Mouse (Mus musculus): ENCODE data around the gene Fgf15.

Fgf15 gene

DNA sequence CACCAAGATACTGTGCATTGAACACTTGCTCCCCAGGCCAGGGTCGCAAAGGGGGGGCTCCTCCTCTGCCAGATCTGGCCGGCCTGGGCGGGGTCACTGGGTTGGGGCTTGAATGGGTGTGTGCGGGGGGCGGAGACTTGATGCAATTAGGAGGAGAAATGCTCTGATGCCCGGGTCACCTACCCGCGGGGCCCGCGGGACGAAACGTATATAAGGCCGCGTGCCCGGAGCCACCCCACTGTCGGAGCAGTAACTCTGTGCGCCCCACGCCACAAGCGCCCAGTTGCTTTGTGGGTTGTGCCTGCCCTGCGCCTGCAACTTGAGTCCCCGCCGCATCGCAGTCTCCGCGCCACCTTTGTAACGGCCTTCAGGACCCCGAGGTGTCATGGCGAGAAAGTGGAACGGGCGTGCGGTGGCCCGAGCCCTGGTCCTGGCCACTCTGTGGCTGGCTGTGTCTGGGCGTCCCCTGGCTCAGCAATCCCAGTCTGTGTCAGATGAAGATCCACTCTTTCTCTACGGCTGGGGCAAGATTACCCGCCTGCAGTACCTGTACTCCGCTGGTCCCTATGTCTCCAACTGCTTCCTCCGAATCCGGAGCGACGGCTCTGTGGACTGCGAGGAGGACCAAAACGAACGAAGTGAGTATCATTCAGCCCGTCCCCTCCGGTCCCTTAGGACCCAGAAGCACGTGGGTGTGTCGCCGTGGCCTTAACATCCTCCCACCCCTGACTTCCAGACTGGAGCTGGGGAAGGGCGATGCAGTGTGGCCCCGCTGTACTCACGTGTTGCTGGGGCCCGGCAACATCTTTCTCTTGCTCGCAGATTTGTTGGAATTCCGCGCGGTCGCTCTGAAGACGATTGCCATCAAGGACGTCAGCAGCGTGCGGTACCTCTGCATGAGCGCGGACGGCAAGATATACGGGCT, at the start of gene Fgf15:
Gene Fgf15, plus strand, starts transcription at position 238 of the 925 bp plus-strand sequence.
- no peak for DNase-seq (ENCODE audit: low spot score in 2 of 2)

DNA sequence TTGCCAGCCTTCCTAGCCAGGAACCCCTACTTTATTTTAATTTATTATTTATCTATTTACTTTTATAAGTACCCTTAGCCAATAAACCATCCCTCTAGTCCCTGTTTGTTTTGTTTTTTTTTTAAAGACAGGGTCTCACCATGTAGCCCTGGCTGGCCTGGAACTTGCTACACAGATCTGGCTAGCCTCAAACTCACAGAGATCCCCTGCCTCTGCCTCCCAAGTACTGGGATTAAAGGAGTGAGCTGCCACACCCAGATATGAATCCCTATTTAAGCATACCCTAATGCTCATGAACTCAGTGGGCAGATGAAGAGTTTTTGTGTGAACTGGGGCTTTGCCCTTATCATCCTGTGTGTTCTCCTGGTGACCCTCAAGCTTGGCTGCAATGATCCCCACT, 49.3 kb upstream of the Fgf15 start, which contains the start of gene Fgf4:
Gene Fgf4, plus strand, starts transcription at position 301 of the 400 bp plus-strand sequence.
- DNase-seq (ENCODE audit: low spot score in 2 of 2): no peak

DNA sequence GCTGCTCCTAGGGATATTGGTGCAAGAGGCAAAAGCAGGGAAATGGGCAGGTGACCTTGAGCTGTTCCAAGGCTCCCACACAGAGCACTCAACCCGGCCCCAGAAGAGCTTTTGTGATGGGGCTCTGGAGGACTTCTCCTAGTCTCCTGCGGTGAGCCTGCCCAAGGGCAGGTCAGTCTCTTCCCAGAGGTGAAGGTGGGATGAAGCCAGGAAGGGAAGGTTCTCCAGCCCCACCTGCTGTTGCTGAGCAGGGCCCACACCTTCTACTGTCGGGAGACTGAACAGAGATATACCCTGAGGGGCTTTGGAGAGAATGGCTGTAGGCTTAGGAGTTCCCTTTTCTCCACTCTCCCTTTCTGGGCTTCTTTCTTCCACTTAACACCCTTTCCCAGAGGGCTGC, 45.0 kb upstream of the Fgf15 start:
- DNase-seq (ENCODE audit: low spot score in 2 of 2): no peak

- DNase-seq (ENCODE audit: low spot score in 2 of 2): no peak
Observed at GRCm38 (mm10) chr7:144854966-144855365, 41.4 kb upstream of the Fgf15 start.

DNA sequence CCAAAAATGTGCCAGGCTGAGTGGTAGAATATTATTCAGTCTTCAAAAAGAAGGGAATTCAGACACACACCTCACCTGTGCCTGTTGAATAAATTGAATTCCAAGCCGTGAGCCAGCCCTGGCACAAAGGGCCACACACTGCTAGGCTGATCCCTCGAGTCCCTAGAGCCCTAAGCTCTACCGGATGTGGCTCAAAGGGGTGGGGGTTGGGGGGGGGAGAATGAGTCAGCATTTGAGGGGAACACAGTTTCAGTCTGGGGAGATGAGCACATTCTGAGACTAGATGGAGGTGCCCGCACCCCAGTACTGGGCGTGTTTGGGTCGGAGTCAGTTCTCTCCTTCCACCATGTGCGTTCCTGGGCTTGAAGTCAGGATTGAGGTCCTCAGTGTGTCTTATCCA, 39.2 kb upstream of the Fgf15 start:
- DNase-seq (ENCODE audit: low spot score in 2 of 2): no peak

- no peak for DNase-seq (ENCODE audit: low spot score in 2 of 2)
Observed at GRCm38 (mm10) chr7:144857826-144858342, 38.4 kb upstream of the Fgf15 start.

DNA sequence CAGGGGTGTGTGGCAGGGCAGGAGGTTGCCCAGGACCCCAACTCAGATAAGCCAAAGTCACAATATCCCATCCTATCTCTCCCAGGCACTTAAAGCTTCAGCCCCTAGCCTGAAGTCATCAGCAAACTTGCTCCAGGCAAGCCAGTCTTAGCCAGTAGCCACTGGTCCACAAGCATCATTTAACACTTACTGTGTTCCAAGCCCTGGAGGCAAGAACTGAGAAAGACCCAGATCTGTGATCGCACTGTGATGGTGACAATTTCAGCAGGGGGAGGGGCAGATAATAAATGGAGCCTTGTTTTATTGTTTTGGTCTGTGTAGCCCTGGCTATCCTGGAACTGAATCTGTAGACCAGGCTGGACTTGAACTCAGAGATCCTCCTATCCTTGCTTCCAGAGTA, 37.6 kb upstream of the Fgf15 start:
- no peak for DNase-seq (ENCODE audit: low spot score in 2 of 2)

DNA sequence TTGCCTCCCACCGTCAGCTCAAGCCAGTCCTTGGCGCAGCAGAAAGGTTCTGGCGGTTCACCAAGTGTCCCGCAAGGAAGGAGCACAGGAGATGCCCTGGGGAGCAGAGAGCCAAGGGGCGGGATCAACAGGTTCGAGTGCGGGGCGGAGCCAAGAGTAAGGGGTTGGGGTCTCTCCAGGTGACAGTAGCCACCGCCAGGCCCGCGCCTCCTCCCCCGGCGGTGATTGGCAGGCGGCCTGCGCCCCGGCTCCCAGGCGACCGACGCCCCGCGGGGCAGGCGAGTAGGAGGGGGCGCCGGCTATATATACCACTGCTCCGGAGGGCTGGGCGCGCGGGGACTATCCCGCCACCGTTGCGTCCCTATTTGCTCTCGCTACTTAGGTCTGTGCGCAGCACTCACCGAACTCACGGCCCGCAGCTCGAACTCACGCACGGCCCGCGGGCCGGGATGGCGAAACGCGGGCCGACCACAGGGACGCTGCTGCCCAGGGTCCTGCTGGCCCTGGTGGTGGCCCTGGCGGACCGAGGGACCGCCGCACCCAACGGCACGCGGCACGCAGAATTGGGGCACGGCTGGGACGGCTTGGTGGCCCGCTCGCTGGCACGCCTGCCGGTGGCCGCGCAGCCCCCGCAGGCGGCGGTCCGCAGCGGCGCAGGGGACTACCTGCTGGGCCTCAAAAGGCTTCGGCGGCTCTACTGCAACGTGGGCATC, 35.1 kb upstream of the Fgf15 start:
- DNase-seq (ENCODE audit: low spot score in 2 of 2): no peak

GRCm38 (mm10) chr7:144861769-144862070, 34.6 kb upstream of the Fgf15 start:
- no peak for DNase-seq (ENCODE audit: low spot score in 2 of 2)

DNA sequence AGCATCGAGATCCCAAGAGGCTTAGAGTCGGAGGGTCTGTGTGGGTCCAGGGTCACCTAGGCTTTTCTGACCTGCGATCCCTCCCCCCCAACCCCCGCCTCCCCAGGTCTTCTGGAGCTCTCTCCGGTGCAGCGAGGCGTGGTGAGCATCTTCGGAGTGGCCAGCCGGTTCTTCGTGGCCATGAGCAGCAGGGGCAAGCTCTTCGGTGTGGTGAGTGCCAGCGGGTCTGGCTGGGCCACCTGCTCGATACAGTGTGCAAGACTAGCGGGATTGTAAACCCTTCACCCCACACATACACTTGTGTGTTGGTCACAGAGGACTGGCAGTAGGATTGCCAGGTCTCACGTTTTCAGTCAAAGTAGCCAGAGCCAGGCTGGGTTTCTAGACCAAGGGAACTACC, 34.2 kb upstream of the Fgf15 start:
- no peak for DNase-seq (ENCODE audit: low spot score in 2 of 2)

DNA sequence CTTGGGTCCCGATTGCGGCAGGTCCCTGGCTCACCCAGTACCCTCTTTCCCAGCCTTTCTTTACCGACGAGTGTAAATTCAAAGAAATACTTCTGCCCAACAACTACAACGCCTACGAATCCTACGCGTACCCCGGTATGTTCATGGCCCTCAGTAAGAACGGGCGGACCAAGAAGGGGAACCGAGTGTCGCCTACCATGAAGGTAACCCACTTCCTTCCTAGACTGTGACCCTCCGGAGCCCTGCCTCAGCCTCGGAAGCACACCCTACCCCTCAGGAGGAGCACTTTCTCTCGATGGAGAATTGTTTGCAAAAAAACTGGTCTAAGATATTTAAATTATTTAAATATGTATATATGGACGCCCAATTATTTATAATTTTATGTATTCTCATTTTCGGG, 33.6 kb upstream of the Fgf15 start:
- DNase-seq (ENCODE audit: low spot score in 2 of 2): no peak

DNA sequence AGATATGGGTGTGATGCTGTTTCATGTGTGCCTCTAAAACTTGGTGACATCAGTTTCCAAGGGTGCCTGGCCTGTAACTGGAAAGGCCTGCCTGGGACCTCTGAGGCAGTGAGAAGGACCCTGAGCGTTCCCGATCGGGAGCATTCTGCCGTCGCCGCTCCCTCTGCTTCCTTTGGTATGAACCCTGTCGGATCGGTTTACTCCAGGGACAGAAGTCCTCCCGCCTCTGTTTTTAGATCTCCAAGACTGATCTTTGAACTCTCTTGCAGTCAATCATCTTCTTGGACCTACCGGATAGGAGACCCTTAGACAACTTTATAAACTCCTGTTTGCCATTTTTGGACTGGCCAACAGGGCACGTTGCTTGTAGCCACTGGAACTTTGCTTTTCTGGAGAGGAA, 33.1 kb upstream of the Fgf15 start:
- no peak for DNase-seq (ENCODE audit: low spot score in 2 of 2)

GRCm38 (mm10) chr7:144864160-144864670, 32.1 kb upstream of the Fgf15 start:
- no peak for DNase-seq (ENCODE audit: low spot score in 2 of 2)

DNA sequence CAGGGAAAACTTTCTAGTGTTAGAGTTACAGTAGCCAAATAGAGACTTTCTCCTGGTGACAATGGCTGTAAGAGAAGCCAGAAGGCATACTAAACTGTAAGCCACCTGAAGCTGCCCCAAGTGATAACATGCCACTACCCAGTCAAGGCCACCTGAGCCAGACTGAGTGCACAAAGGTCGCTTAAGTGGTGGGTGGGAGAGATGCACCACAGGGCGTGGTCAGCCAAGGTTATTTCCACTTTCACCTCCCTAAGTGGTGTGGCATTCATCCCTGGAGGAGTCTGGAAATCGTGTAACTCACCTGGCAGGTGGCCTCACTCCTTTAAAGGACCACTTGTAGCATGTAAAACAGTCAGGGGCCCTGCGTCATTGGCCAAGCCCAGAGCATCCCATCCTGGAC, 29.2 kb upstream of the Fgf15 start:
- DNase-seq (ENCODE audit: low spot score in 2 of 2): no peak

DNA sequence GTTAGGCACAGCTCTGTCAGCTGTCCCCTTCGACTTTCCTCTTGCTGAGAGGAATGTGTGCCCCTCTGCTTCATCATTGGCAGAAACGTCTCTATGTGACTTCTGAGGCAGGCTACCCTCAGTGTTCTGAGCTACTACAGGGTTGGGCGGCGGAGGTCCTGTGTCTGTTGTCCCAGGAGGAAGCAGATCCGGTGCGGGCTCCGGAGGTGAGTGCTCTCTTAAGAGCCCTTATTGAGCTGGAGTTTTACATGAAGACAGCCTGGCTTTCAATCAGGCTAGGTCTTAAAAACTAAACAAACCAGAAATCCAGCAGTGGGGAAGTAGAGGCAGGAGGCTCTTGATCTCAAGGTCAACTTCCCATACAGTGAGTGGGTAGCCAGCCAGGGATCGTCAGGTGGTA, 28.7 kb upstream of the Fgf15 start:
- DNase-seq (ENCODE audit: low spot score in 2 of 2): no peak

DNA sequence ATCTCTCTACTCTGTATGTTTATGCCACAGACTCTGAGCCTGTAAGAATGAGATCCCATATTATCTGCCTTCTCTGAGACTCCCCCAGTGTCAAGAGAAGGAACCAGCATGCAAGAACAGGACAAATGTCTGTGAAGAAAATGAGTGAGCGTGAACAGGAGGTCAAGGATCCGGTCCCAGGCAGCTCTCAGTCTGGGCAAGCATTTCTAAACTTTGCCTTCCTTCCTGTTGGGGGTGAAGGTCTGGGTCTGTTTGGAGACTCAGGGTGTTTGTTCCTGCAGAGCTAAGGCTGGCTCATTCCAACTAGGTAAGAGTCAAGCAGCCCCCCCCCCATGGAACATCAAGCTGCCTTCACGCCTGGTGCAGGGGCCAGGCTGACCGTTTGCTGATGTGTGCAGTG, 23.9 kb upstream of the Fgf15 start:
- no peak for DNase-seq (ENCODE audit: low spot score in 2 of 2)

GRCm38 (mm10) chr7:144873160-144873559, 23.2 kb upstream of the Fgf15 start:
- no peak for DNase-seq (ENCODE audit: low spot score in 2 of 2)

- no peak for DNase-seq (ENCODE audit: low spot score in 2 of 2)
Observed at GRCm38 (mm10) chr7:144874226-144874625, 22.1 kb upstream of the Fgf15 start.

DNA sequence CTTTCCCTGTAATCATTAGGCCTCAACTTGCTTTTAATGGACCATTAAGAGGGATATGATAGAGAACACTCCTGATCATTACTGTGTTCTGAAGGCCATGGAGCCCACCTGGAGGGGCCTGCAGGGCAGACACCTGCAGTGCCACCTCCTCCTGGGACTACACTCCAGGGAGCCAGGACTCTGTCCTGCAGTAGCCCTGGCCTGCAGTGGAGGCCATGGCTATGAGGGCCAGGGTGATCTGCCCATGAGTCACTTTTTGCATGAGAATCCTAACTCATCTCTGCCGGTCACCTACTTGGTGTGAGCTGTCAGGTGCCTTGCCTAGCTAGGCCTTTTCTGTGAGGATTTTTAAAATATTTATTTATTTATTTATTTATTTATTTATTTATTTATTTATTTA, 17.9 kb upstream of the Fgf15 start:
- no peak for DNase-seq (ENCODE audit: low spot score in 2 of 2)

DNA sequence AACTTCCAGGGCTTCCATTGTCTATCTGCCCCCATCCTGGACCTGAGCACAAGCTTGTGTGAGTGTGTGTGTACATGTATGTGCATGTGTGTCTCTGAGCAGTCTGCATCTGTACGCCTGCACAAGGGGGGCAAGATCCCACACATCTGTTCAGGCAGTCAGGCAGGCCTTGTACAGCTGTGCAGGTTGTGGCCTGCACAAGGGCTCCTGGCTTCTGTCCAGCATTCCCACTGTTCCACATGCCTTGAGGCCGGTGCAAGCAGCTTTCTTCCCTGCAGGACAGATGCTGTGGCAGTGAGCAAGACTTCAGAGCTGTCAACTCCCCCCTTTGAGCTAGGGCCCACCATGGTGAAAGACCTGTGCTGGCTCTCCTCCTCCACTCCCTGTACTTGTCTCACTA, 13.2 kb upstream of the Fgf15 start:
- no peak for DNase-seq (ENCODE audit: low spot score in 2 of 2)

GRCm38 (mm10) chr7:144887672-144888071, 8.7 kb upstream of the Fgf15 start:
- DNase-seq (ENCODE audit: low spot score in 2 of 2): no peak

- no peak for DNase-seq (ENCODE audit: low spot score in 2 of 2)
Observed at GRCm38 (mm10) chr7:144888564-144889299, 7.6 kb upstream of the Fgf15 start.
